Mouse (Mus musculus): ENCODE data around the gene Gm11492. TPM values are rescaled to one million over a fixed set of nuclear protein-coding genes. Genes with fewer than 3 reads are reported as not detected.

Gm11492 gene
- polyA plus RNA-seq, 1 experiment = not detected

DNA sequence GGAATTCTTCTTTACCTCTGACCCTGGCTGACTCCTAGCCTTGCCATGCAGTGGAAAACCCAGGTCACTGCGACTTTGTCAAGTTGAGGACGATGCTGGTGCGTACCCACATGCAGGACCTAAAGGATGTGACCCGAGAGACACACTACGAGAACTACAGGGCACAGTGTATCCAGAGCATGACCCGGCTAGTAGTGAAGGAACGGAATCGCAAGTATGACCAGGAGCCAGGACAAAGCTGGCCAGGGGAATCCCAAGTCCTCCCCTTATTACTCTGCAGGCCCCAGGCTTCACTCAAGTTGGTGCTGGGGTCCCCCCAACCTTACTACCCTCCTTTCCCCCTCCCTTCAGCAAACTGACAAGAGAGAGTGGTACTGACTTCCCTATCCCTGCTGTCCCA is 23.2 kb downstream of the Gm11492 start:
- no peak for TF ChIP-seq GATA1 (IDR thresholded peaks at IDR 0.05; ENCODE audit: low read length)

DNA sequence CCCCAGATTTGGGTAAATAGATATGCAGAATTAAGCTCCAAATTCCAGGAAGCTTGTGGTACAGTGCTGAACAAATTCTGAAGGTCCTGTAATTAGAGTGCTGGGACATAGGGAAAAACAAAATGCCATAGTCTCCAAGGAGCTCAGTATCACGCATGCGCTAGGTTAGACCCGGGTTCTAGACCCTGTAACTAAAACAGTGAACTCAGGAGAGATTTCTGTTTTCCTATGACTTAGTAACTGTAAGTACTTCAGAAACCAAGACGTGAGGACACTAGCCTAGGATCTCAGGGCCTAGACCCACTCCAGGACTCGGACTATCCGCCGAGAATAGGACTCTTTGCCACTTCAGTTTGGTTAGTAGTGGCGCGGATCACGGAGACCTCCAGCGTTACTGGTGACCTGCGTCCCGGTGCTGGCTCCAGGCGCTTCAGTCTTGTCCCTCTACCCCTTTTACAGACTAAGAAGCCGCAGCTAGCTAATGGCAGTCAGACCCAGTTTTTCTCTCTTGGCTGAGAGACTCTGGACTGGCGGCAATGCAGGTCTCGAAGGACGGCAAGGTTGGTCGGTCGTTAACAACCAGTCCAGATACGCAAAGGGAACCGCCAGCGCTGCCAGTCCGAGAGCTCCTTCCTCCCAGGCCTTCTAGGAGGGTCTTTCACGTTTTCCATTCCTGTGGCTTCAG is 24.5 kb downstream of the Gm11492 start:
- no peak for TF ChIP-seq GATA1 (IDR thresholded peaks at IDR 0.05; ENCODE audit: low read length)

DNA sequence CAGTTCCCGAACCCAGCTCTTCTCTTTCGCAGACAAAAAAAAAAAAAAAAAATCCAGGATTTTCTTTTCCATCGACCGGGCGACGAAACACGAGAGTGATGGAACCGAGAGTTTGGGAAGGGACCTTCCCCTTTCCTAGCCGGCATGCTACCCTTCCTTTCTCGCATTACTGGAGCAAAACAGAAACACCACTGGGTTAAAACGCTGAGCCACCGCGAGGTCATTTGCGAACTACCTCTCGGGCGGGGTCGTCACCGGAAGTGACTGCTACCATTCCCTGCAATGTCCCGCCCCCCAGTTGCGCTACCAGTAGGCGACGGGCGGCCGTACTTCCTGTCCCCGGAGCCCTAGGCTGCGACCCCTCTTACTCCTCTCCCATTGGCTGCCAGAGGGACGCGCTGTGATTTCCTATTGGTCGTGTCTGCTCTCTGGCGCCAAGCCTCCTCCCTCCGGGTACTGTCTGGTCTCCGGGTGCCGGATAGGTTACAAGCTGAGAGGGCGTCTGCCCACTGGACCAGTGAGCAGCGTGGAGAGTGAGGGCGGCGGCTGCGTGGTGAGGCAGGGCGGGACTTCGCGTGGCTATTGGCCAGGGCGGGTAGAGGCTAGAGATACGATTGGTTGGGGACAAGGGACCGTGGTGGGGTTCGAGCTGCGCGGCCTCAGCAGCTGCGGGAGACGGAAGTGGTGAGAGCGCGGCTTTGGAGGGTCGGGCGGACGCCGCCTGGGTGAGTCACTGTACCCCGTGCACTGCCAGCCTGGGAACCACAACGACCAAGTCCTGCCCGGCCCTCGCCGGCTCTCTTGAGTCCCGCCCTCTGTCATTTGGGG is 25.3 kb downstream of the Gm11492 start, which contains the start of gene Mtmr4:
Gene Mtmr4, plus strand, starts transcription at position 637 of the 828 bp plus-strand sequence.
- no peak for TF ChIP-seq GATA1 (IDR thresholded peaks at IDR 0.05; ENCODE audit: low read length)

DNA sequence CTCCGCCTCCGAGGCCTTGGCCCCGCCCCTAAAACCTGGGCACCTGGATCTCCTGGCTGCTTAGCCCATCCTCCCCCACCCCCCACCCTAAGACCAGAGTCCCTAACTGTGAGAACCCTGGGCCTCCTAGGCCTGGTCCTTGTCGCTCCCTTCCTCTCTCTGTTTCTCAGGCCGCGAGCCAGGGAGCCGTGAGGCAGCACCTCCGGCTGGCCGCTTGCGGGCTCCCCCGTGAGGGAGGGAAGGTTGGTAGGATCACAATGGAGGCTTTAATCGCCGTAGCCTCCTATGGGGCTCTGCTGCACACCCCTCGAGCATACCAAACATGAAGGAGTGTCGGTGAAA is 25.9 kb downstream of the Gm11492 start:
- no peak for TF ChIP-seq GATA1 (IDR thresholded peaks at IDR 0.05; ENCODE audit: low read length)

DNA sequence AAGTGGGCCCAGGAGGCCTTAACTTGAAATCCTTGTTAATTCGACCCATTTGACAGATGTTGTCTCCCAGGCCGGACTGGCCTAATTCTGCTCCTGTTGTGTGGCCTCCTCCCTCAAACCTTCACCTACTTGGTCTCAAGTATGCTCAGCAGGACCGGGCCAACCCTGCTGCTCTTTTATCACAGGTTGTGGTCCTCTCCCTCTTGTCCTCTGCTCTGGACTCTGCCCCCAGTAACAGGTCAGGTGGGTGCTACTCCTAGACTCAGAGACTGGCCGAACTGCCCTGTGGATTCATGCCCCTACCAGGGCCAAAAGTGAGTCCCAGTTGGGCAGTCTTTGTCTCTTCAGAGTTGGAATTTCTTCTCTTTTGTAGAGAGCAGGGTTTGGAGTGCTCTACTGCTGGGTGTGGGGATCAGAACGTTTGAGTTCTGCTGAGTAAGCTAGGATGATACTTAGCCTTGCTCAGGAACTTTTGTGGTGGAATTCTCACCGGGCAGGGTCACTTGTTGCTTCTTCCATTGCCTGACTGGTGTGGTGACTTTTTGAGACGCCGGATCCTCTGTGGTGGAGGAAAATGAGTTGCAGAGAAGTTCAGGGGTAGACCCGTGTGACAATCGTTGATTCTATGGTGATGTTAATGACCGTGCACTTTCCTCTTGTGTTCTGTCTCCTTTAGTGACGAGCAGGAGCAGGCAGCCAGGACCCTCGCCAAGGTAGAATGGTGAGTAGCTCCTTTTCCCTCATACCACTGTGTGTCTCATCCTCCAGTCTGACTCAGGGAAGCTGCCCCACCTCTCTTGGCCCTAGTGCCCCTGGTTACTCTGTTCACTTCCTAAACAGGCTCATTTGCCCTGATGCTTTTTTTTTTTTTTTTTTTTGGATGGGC is 26.5 kb downstream of the Gm11492 start:
- no peak for TF ChIP-seq GATA1 (IDR thresholded peaks at IDR 0.05; ENCODE audit: low read length)

DNA sequence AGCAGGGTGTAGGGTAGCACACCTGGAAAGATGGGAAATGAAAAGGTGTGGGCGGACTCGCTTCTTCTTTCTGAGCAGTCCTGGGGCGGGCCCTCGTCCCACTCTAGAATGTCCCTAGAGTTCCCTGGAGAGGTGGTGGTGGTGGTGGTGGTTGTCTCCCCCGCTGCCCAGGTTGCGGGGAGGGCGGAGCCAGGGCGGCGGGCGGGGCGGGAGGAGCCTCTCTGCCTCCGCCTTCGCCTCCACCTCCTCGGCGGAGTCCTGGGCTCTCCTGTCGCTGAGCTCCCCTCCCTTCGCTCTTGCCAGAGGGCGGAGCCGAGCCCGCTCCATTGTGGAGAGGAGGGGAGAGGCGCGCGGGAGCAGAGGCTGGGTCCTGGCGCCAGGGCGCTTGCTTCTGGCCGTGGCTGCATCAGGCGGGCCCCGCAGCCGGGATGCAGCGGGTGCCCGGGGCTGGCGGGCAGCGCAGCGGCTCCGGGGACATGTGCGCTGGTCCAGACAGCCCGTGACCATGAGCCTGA is 28.9 kb downstream of the Gm11492 start:
- no peak for TF ChIP-seq GATA1 (IDR thresholded peaks at IDR 0.05; ENCODE audit: low read length)

DNA sequence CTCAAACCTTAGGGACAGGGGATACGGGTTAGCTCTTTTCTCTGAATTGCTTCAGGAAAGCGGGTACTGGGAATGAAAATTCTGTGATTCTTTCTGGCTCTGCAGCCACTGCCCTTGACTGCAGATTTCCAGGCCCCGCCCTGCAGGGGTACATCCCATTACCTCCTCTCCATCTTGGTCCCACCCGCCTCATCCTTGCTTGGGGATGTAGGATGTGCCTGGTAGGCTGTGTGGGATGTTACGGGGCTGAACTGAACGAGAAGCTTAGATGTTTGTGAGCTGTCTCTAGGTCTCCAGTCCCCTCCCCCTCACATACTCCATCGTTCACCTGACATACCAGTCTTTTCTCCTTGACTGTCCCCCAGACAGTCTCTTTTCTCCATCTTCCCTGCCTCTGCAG is 29.5 kb downstream of the Gm11492 start:
- no peak for TF ChIP-seq GATA1 (IDR thresholded peaks at IDR 0.05; ENCODE audit: low read length)

DNA sequence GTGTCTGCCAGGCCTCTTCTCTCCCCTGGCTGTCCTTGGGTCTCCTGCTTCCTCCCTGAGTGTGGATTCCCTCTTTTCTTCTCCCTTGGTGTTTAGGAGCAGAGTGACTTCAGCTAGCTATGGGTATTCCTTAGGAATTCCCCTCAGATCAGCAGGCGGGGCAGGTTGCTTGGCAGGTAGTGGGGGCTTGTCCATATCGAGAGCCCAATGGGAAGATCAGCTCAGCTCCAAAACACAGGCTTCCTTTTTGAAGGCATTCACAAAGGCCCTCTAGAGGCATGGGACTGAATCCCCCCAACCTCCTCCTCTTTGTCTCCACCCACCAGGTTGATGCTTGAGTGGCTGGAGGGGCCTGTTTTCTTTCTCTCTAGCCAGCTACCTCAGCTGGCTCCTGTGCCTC is 30.0 kb downstream of the Gm11492 start:
- TF ChIP-seq GATA1 (IDR thresholded peaks at IDR 0.05; ENCODE audit: low read length) = no peak

DNA sequence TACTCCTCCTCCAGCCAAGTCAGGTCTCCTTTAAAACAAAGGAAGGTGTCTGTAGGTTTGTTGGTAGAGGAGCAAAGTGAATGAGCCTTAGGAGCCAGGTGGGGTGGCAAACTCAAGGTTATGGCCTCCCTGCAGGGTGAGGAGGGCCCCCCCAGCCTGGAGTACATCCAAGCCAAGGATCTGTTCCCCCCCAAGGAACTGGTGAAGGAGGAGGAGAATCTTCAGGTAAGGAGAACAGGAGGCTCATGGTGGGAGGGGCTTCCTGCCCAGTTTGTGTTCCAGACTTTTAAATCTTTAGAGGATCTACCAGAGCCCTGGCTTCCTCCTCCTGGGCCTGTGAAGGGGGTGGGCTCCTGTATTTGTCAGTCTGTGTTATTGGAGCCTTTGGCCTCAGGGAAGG is 30.6 kb downstream of the Gm11492 start:
- TF ChIP-seq GATA1 (IDR thresholded peaks at IDR 0.05; ENCODE audit: low read length) = no peak

DNA sequence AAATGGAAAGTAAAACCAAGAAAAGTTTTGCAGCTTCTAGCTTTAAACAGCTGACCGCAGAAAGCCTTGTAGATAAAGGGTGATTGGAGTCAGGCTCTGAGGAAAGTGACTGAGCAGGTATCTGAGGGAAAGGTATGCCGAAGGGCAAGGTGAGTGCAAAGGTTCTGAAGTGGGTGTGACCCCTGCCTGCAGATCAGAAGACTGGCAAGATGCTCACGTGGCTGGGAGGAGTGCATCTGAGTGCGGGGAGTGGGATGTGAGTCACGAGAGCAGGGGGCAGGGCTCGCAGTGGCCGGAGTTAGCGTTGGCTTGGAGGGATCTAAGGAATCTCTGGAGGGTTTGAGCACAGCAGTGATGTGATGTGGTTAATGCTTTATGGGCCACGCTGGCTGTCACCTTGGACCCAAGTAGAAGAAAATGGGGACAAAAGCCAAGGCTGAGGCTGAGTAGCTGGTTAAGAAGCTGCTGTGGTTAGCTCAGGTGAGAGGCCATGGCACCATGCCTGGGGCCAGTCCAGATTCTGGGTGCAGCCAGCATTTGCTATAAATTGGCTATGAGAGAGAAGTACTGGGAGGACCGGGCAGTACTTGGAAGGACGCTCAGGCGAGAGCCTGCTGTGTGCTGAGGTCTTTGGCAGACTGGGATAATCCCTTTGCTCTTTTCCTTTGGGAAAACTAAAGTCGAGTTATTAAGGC is 33.1 kb downstream of the Gm11492 start:
- no peak for TF ChIP-seq GATA1 (IDR thresholded peaks at IDR 0.05; ENCODE audit: low read length)

DNA sequence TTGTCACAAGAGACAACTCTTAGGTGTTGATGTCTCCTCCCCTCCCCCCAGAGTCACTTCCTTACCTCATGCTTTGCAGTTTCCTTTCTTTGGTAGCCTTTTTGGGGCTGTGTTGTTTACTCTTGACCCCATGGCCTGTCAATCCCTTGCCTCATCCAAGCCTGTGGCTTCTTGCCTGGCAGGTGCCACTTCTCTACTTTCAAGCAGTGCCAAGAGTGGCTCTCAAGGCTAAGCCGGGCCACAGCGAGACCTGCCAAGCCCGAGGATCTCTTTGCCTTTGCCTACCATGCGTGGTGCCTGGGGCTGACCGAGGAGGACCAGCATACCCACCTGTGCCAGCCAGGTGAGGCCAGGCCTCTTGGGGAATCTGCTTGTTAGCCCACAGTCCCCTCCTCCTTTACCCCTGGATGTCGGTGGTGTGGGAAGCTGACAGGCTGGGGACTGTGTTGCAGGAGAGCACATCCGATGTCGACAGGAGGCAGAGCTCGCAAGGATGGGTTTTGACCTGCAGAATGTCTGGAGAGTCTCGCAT is 33.9 kb downstream of the Gm11492 start:
- TF ChIP-seq GATA1 (IDR thresholded peaks at IDR 0.05; ENCODE audit: low read length) = no peak

DNA sequence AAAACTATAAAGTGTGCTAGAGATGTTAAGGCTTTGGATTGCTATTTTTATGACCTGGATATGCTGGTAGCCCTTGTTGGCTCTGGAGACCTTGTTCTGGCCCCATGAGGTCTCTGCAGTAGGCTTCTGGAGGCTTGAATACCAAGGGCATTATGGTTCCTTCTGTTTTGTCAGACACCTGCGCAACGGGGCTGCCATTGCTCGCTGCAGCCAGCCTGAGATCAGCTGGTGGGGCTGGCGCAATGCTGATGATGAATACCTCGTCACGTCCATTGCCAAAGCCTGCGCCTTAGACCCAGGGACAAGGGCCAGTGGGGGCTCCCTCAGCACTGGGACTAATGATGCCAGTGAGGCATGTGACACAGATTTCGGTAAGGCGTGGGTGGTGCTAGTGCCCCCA is 35.8 kb downstream of the Gm11492 start:
- no peak for TF ChIP-seq GATA1 (IDR thresholded peaks at IDR 0.05; ENCODE audit: low read length)

DNA sequence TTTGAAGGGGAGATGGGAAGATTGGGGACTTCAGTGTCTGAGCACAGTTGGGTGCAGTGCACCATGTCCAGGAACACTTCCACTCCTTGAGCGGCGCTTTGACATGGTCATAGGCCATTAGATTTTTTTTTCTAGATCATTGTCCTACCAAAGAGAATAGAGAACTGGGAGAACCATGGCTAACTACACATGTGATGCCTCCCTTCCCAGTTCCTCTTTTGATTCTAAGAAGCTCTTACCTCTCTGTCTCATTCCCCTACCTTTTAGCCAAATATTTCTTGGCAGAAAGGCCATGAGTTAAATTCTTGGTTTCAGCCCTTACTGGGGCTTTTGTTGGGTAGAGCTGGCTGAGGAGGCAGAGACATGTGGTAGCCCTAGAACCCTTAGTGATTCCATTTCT is 37.1 kb downstream of the Gm11492 start:
- TF ChIP-seq GATA1 (IDR thresholded peaks at IDR 0.05; ENCODE audit: low read length) = no peak

DNA sequence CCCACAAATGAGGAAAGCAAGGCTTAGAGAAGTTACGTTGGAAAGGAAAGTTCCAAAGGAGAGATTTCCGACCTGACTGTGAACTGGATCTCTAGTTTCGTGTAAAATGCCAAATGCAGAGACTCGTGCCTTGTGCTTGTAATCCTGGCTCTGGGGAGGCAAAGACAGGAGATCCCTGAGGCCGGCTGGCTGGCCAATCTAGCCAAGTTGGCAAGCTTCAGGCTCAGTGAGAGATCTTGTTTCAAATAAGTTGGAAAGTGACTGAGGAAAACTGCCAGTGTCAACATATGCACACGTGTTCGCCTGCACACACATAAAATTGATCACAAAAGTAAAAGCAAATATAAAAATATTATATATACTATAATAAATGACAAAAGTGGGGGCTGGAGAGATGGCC is 42.8 kb downstream of the Gm11492 start:
- no peak for TF ChIP-seq GATA1 (IDR thresholded peaks at IDR 0.05; ENCODE audit: low read length)

DNA sequence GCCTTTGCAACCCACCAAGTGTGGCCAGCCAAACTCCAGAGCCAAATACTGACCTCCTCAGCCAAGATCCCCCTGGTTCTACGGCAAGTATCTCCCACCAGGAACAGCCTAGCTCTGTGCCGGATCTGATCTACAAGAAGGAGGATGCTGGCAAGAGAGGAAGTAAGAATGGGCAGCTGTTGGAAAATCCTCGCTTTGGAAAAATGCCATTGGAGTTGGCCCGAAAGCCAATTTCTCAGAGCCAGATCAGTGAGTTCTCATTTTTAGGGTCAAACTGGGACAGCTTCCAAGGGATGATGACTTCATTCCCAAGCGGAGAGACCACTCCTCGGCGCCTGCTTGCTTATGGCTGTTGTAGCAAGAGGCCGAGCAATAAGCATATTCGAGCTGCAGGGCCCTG is 45.1 kb downstream of the Gm11492 start:
- no peak for TF ChIP-seq GATA1 (IDR thresholded peaks at IDR 0.05; ENCODE audit: low read length)

Measured in G1E-ER4 (cell line).